Mouse (Mus musculus) liver, embryonic 15.5 days (tissue): ENCODE measurements around the gene Arhgef2. TPM values are rescaled to one million over a fixed set of nuclear protein-coding genes. Genes with fewer than 3 reads are reported as not detected.

ENCODE experiments used
- ATAC-seq: fragments of 200-750 bp; cut with Nextera tagmentation; 2 replicates; pipeline ENCODE4 v1.8.0; 2017; ENCODE audit warnings: moderate number of reproducible peaks, mild to moderate bottlenecking, moderate library complexity; ENCODE audit not compliant: insufficient read depth
- H3K27ac ChIP-seq: fragments of 300-500 bp; sonication (generic); replicated peaks from 2 replicates; pipeline ENCODE4 v1.5.1; 2015; ENCODE audit warnings: mild to moderate bottlenecking, inconsistent platforms
- H3K27me3 ChIP-seq: fragments of 300-500 bp; sonication (generic); 2 replicates; pipeline ENCODE4 v1.6.1; 2015; ENCODE audit warnings: mild to moderate bottlenecking, inconsistent platforms
- H3K36me3 ChIP-seq: fragments of 300-500 bp; sonication (generic); replicated peaks from 2 replicates; pipeline ENCODE4 v1.6.1; 2015; ENCODE audit warnings: moderate library complexity, mild to moderate bottlenecking, inconsistent platforms
- H3K4me1 ChIP-seq: fragments of 300-500 bp; sonication (generic); replicated peaks from 2 replicates; pipeline ENCODE4 v1.6.1; 2015; ENCODE audit warnings: inconsistent platforms
- H3K4me2 ChIP-seq: fragments of 300-500 bp; sonication (generic); 2 replicates; pipeline ENCODE4 v1.6.1; 2015; ENCODE audit warnings: moderate library complexity, mild to moderate bottlenecking, inconsistent platforms
- H3K4me3 ChIP-seq: fragments of 300-500 bp; sonication (generic); replicated peaks from 2 replicates; pipeline ENCODE4 v1.5.1; 2015; ENCODE audit warnings: mild to moderate bottlenecking, inconsistent platforms
- H3K9ac ChIP-seq: fragments of 300-500 bp; sonication (generic); 2 replicates; pipeline ENCODE4 v1.6.1; 2015; ENCODE audit warnings: moderate library complexity, mild to moderate bottlenecking, inconsistent platforms
- H3K9me3 ChIP-seq: fragments of 300-500 bp; sonication (generic); replicated peaks from 2 replicates; pipeline ENCODE4 v1.6.1; 2016; ENCODE audit warnings: inconsistent platforms
- WGBS: fragments of 180-500 bp; shearing (Covaris S2); methylation state at CpG from one replicate; pipeline ENCODE4 v1.1.7; 2015; ENCODE audit warnings: mixed read lengths; ENCODE audit not compliant: insufficient replicate concordance; 5-methylcytosine and 5-hydroxymethylcytosine counted together
- polyA plus RNA-seq: library from polyadenylated mRNA; unstranded; fragments of >200 nt; fragmentation: Nextera tagmentation; extraction: Ambion mirVana; gene quantifications from 2 replicates; pipeline ENCODE4 v1.2.1, GENCODE M21; 2015

The Arhgef2 gene
- polyA plus RNA-seq, 1 experiment from 2014 or later = 14.4 TPM

DNA sequence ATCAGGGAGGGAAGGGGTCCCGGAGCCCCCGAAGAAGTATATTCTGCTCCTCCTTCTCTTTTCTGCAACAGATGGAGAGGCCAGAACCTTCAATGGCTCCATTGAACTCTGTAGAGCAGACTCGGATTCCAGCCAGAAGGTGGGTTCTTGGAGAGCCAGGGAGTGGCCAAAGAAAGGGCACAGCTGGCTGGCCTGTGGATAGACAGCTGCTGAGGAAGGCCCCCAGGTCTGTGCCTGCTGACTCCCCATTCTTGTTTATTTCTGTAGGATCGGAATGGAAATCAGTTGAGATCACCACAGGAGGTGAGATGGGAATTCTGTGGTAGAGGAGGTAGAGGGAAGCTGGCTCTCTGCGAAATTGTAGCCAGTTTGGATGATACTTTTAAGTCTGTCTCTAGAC, 37.3 kb downstream of the Arhgef2 start:
- 73% methylated on average over 5 of the region's 5 CpGs for WGBS
- no peak overlapping the region for H3K4me3 ChIP-seq
- ATAC-seq = no peak

DNA sequence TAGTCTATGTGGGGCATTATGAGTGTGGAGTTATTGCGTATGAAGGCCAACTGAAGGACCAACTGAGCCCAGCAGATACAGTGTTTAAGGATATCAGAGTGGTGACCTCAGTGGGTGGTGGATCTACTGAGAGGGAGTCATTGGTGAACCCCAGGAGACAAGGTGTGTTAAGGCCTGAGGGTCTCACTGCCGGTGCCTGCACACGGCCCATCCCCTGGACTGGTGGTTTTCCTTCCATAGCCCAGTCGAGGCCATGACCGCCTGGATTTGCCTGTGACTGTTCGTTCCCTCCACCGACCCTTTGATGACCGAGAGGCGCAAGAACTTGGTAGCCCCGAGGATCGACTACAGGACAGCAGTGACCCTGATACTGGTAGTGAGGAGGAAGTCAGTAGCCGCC, 40.2 kb downstream of the Arhgef2 start:
- peaks cover 62% of the 10 kb centered on the region for H3K36me3 ChIP-seq
- WGBS = 81% methylated on average over 12 of the region's 12 CpGs

More for the DNA sequence above, 37.3 kb downstream of the Arhgef2 start:
- Histone ChIP-seq H3K27ac (no peak overlapping the region), H3K36me3 (peaks cover 81% of the 10 kb centered on the region), H3K9ac (no peak overlapping the region), H3K9me3 (no peaks in the 10 kb centered on the region), H3K4me1 (no peaks in the 10 kb centered on the region), H3K27me3 (no peaks in the 10 kb centered on the region), H3K4me2 (no peak overlapping the region)

DNA sequence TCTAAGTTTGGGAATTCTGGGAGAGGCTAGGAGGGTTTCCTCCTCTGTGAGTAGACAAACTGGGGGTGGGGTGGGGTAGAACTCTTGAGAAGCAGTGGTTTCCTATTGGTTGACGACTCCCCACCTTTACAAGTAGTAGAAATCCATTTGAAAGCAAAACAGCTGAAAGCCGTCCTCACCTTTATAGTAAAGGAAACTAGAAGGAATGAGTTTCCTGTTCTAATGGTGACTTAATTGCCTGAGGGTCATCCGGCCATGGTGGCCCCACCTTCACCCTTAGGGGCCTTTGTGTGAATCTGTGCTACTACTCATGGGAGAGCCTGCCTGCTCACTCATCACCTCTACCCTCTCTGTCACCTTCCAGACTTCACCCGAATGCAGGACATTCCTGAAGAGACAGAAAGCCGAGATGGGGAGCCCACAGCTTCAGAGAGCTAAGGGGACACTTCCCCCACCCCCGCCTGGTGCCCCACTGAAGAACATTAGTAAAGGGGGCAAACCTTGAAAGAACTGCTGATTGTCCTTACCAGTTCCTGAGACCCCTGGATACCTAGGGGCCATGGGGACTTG, 40.7 kb downstream of the Arhgef2 start:
- Histone ChIP-seq H3K9ac (no peak overlapping the region), H3K4me2 (no peak overlapping the region), H3K36me3 (peaks cover 58% of the 10 kb centered on the region), H3K9me3 (no peaks in the 10 kb centered on the region), H3K27ac (no peak overlapping the region), H3K27me3 (no peaks in the 10 kb centered on the region), H3K4me1 (0 out of 2 replicates have a peak, but pooled peaks cover under 1% of the 10 kb centered on the region), H3K4me3 (no peak overlapping the region)
- WGBS = 61% methylated on average over 6 of the region's 6 CpGs
- ATAC-seq = no peak

More for the DNA sequence above, 40.2 kb downstream of the Arhgef2 start:
- ATAC-seq = no peak
- no peak overlapping the region for H3K4me2 ChIP-seq
- no peak overlapping the region for H3K27ac ChIP-seq
- no peaks in the 10 kb centered on the region for H3K9me3 ChIP-seq
- H3K4me1 ChIP-seq = no peaks in the 10 kb centered on the region
- no peak overlapping the region for H3K4me3 ChIP-seq
- no peak overlapping the region for H3K9ac ChIP-seq
- no peaks in the 10 kb centered on the region for H3K27me3 ChIP-seq

DNA sequence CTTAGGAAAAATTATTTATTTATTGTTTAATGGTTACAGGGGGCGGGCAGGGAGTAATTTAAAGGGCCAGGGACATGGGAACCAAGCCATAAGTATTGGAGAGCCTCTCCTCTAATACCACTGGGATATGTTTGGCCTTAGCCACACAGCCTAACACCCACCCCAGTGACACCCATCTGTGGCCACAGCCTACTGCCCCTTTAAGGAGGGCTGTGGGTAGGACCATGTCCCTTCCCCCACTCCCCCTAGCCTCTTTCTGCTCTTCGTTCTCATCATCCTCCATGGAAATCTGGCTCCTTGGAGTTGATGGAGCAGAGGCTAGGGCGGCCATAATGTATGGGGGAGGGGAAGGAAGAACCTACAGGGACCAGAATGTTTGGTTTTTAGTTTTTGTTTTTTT, 41.3 kb downstream of the Arhgef2 start:
- Histone ChIP-seq H3K9ac (no peak overlapping the region), H3K36me3 (peaks cover 53% of the 10 kb centered on the region), H3K4me3 (no peak overlapping the region), H3K4me1 (0 out of 2 replicates have a peak, but pooled peaks cover 4% of the 10 kb centered on the region), H3K9me3 (no peaks in the 10 kb centered on the region), H3K27me3 (no peaks in the 10 kb centered on the region), H3K27ac (no peak overlapping the region), H3K4me2 (no peak overlapping the region)
- ATAC-seq = no peak
- WGBS = 59% methylated on average over 3 of the region's 3 CpGs

DNA sequence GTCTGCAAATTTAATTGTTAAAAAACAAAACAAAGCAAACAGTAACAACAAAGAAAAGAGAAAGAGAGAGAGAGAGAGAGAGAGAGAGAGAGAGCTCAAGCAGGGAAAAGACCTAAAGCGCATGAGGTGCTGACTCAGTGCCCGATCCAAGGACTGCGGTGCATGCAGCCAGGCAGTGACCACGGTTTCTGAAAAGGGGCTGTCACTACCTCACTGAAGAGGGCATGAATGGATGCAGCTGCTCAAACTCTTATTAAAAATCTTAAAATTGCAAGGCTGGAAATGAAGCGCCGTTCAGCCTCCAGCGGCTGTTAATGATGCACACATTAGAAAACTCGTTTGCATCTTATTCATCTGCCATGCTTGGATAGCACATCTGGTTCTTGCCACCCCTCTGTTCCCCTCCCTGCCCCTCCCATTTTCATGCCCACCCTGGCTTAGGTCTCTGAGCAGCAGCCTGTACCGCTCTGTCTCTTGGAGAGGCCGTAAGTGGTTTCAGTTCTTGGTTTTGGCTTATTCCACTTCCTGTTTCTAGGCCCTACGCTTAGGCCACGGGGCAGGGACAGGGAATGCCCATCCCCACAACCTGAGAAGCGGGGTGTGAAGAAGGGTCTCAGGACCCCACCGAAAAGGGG, 42.1 kb downstream of the Arhgef2 start:
- no peak overlapping the region for H3K4me3 ChIP-seq
- H3K36me3 ChIP-seq = peaks cover 44% of the 10 kb centered on the region
- H3K9ac ChIP-seq = no peak overlapping the region
- no peak overlapping the region for H3K27ac ChIP-seq
- no peak for ATAC-seq
- H3K27me3 ChIP-seq = no peaks in the 10 kb centered on the region
- no peaks in the 10 kb centered on the region for H3K9me3 ChIP-seq
- WGBS = 74% methylated on average over 14 of the region's 14 CpGs
- H3K4me1 ChIP-seq = 0 out of 2 replicates have a peak, but pooled peaks cover 4% of the 10 kb centered on the region
- no peak overlapping the region for H3K4me2 ChIP-seq

DNA sequence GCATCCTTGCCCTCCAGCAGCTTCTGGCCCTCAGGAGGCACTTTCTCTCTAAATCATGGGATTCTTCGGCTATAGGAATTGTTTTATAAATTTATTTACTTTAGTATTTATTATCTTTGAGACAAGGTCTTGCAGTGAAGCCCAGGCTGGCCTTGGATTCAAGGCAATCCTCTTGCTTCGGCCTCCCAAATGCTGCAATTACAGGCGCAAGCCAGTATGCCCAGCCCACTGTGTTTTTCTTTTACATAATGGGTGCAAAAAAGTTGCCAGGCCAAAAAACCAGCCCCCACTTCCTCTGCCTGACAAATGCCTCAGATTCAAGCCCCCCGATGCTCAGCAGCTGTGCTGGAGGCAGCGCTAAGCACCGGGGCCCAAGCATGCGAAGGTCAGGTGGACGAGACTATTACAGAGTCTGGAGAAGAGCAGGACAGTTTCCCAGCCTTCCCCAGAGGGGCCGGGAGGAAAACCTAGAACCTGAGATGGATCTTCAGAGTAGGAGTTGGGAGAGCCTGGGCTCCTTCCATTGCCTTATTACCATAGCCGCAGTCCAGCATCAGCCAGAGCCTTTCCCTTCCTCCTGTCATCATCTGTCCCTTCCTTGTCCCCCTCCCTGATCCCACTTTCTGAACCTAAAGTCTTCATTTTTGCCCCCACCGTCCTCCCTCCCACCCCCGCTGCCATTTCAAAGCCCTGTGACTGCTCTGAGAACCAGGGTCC, 42.8 kb downstream of the Arhgef2 start:
- ATAC-seq = no peak
- Histone ChIP-seq H3K9me3 (no peaks in the 10 kb centered on the region), H3K4me1 (0 out of 2 replicates have a peak, but pooled peaks cover 4% of the 10 kb centered on the region), H3K36me3 (peaks cover 37% of the 10 kb centered on the region), H3K27ac (no peak overlapping the region), H3K27me3 (no peaks in the 10 kb centered on the region), H3K4me2 (no peak overlapping the region), H3K9ac (no peak overlapping the region), H3K4me3 (no peak overlapping the region)
- WGBS = 70% methylated on average over 12 of the region's 12 CpGs

DNA sequence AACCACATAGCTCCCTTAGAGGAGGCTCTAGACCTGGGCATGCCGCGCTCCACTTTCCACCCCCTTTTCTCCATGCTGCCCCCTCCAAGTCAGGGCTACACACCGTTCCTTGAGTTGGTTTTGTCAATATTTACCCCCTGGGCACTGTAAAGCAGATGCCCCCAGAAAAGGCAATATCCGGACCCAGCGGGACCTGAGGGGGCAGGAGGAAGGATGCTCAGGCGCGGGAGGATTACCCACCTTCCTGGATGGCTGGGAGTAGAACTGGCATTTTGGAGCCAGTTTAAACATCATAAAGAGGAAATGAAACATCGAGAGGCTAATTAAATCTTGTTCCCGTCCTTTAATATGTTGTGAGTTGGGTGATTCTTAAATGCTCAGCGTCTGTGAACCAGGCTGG, 43.4 kb downstream of the Arhgef2 start:
- Histone ChIP-seq H3K27ac (no peak overlapping the region), H3K4me3 (no peak overlapping the region), H3K9me3 (no peaks in the 10 kb centered on the region), H3K27me3 (no peaks in the 10 kb centered on the region), H3K36me3 (peaks cover 32% of the 10 kb centered on the region), H3K4me1 (0 out of 2 replicates have a peak, but pooled peaks cover 4% of the 10 kb centered on the region), H3K4me2 (no peak overlapping the region), H3K9ac (no peak overlapping the region)
- ATAC-seq = no peak
- 67% methylated on average over 10 of the region's 10 CpGs for WGBS

DNA sequence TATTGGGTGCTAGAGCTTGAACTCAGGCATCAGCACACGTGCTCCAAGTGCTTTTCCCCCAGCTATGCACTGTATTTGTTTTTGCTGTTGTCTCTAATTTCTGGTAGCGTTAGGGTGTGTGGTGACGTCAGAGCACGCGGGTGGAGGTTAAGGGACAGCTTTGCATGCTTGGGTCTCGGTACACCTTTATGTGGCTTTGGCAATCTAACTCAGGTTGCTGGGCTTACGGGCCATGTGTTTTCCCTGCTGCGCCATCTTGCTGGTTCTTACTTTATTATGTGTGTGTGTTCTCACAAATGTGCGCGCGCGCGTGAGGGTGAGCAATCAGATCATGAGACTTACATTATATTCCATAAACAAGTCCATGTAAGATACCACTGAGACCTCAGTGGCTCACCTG, 44.2 kb downstream of the Arhgef2 start:
- ATAC-seq = no peak
- Histone ChIP-seq H3K4me3 (no peak overlapping the region), H3K9ac (no peak overlapping the region), H3K4me1 (0 out of 2 replicates have a peak, but pooled peaks cover 4% of the 10 kb centered on the region), H3K4me2 (no peak overlapping the region), H3K9me3 (no peaks in the 10 kb centered on the region), H3K27me3 (no peaks in the 10 kb centered on the region), H3K27ac (no peak overlapping the region), H3K36me3 (peaks cover 25% of the 10 kb centered on the region)
- WGBS = 79% methylated on average over 13 of the region's 13 CpGs

DNA sequence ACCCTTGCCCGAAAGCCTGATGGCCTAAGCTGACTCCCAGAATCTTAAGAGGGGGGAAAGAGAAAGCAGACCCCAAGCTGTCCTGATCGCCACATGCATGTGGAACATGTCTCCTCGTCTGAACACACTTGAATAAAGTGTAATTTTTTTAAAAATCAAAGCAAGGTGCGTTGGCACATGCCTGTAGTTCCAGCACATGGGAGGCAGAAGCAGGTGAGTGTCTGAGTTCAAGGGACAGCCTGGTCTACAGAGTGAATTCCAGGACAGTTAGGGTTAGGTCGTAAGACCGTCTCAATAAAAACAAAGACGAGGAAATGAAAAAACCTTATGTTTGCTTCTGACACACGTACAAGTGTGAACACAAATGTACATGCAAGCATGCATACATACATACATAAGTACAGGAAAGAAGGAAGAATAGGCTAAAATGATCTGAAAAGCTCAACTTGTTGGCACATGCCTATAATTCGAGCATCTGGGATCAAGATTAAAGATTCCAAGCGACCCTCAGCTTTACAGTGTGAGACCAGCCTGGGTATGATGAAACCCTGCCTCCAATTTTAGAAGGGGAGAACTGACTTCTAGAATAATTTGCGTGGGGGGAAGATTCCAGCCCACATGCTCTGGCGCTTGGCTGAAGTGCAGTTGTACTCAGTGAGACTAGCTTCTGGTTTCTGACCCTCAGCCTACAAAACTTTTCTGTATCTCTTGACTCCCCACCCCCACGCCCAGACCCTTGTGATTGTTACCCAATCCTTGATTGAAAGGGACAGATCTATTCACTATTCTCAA, 45.1 kb downstream of the Arhgef2 start:
- H3K27me3 ChIP-seq = no peaks in the 10 kb centered on the region
- no peaks in the 10 kb centered on the region for H3K9me3 ChIP-seq
- H3K27ac ChIP-seq = no peak overlapping the region
- 0 out of 2 replicates have a peak, but pooled peaks cover 4% of the 10 kb centered on the region for H3K4me1 ChIP-seq
- no peak overlapping the region for H3K4me3 ChIP-seq
- 46% methylated on average over 13 of the region's 13 CpGs for WGBS
- peaks cover 21% of the 10 kb centered on the region for H3K36me3 ChIP-seq
- no peak overlapping the region for H3K4me2 ChIP-seq
- no peak overlapping the region for H3K9ac ChIP-seq
- no peak for ATAC-seq

DNA sequence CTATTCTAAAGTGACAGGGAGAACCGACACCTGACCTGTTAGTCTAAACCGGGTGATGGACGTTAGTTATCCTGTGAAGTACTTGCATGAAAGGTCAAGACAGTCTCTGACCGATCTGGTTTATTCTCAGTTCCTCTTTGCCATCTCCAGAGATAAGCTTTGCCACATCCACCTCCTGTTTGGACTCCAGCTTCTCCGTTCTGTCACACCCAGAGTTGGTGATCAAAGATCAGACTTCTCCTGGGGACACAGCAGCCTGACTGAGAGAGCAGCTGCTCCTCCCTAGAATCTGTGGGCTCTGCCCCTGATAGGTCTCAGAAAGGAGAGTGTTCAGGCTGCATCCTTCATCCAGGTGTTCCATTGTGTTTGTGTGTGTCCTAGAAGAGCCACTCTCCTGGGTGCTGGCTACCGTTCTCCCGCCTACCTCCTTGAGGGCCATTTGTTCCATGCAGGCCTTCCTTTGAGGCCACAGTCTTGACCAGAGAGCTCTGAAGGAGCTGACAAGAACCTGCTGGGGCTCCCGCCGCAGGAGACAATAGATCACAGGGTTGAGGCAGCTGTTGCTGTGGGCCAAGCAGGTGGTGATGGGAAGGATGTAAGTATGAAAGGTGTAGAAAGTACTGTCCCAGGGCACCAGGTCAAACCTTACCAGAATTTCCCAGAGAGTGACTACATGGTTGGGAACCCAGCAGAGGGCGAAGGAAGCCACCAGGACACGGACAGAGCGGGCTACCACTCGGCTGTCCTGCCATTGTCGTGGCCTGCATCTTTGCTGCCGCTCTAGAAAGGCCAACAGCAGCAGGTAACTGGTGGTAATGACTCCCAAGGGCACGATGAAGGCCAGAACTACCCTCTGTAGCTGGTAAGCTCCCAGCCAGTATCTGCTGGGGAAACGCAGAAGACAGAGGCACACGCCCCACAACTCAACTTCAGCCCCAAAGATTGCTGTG, 46.2 kb downstream of the Arhgef2 start:
- Histone ChIP-seq H3K9ac (no peak overlapping the region), H3K4me2 (no peak overlapping the region), H3K9me3 (no peaks in the 10 kb centered on the region), H3K27me3 (no peaks in the 10 kb centered on the region), H3K4me3 (no peak overlapping the region), H3K36me3 (peaks cover 11% of the 10 kb centered on the region), H3K27ac (no peak overlapping the region), H3K4me1 (0 out of 2 replicates have a peak, but pooled peaks cover 4% of the 10 kb centered on the region)
- 45% methylated on average over 18 of the region's 18 CpGs for WGBS
- no peak for ATAC-seq
